Mouse (Mus musculus): ENCODE measurements around the gene Pip4k2a. TPM values are rescaled to one million over a fixed set of nuclear protein-coding genes. Genes with fewer than 3 reads are reported as not detected.

Gene Pip4k2a
- polyA plus RNA-seq, 2 experiments: 15.2 to 16.6 TPM

- WGBS (ENCODE audit: insufficient replicate concordance): 71% methylated on average over 2 of the region's 2 CpGs
- ATAC-seq (ENCODE audit: insufficient read depth) (no peak), DNase-seq (ENCODE audit: low read depth in 3 of 3, low spot score in 3 of 3) (no peak)
- H3K4me3 ChIP-seq (ENCODE audit: insufficient read depth in 1 of 2, low read depth in 2 of 2, low read length in 2 of 2): no peak overlapping the region
- no peak overlapping the region for H3K4me2 ChIP-seq (ENCODE audit: low read depth)
- no peaks in the 10 kb centered on the region for H3K4me1 ChIP-seq (replicated peaks; ENCODE audit: control insufficient read depth in 2 of 2, insufficient read depth in 2 of 2, low read length in 1 of 2)
- no peaks in the 10 kb centered on the region for H3K9me3 ChIP-seq (ENCODE audit: control insufficient read depth, low read length)
- no peak for TF ChIP-seq CTCF (IDR thresholded peaks at IDR 0.05; ENCODE audit: low read depth)
- TF ChIP-seq EP300 (IDR thresholded peaks at IDR 0.05; ENCODE audit: low read depth): no peak
- no peak overlapping the region for H3K9ac ChIP-seq (replicated peaks)
- H3K27me3 ChIP-seq (ENCODE audit: control insufficient read depth, insufficient read depth, low read length): peaks cover under 1% of the 10 kb centered on the region; the same call in 1 of the 2 replicates
- no peak overlapping the region for H3K27ac ChIP-seq
- H3K36me3 ChIP-seq (replicated peaks; ENCODE audit: control insufficient read depth, insufficient read depth, low read depth): no peaks in the 10 kb centered on the region
Measured at GRCm38 (mm10) chr2:18807961-18808360, 190.0 kb downstream of the Pip4k2a start.

GRCm38 (mm10) chr2:18801281-18801862 lies 196.6 kb downstream of the Pip4k2a start:
- TF ChIP-seq CTCF (IDR thresholded peaks at IDR 0.05; ENCODE audit: low read depth) (no peak), EP300 (IDR thresholded peaks at IDR 0.05; ENCODE audit: low read depth) (no peak)
- H3K27ac ChIP-seq: no peak overlapping the region
- no peak overlapping the region for H3K9ac ChIP-seq (replicated peaks)
- WGBS (ENCODE audit: insufficient replicate concordance): 4% methylated on average over 19 of the region's 19 CpGs
- peaks cover 52% of the 10 kb centered on the region for H3K27me3 ChIP-seq (ENCODE audit: control insufficient read depth, insufficient read depth, low read length)
- ATAC-seq (ENCODE audit: insufficient read depth): no peak
- no peak overlapping the region for H3K4me3 ChIP-seq (ENCODE audit: insufficient read depth in 1 of 2, low read depth in 2 of 2, low read length in 2 of 2)
- no peak for DNase-seq (ENCODE audit: low read depth in 3 of 3, low spot score in 3 of 3)
- no peaks in the 10 kb centered on the region for H3K4me1 ChIP-seq (replicated peaks; ENCODE audit: control insufficient read depth in 2 of 2, insufficient read depth in 2 of 2, low read length in 1 of 2)
- no peaks in the 10 kb centered on the region for H3K36me3 ChIP-seq (replicated peaks; ENCODE audit: control insufficient read depth, insufficient read depth, low read depth)
- no peak overlapping the region for H3K4me2 ChIP-seq (ENCODE audit: low read depth)
- H3K9me3 ChIP-seq (ENCODE audit: control insufficient read depth, low read length): no peaks in the 10 kb centered on the region

DNA sequence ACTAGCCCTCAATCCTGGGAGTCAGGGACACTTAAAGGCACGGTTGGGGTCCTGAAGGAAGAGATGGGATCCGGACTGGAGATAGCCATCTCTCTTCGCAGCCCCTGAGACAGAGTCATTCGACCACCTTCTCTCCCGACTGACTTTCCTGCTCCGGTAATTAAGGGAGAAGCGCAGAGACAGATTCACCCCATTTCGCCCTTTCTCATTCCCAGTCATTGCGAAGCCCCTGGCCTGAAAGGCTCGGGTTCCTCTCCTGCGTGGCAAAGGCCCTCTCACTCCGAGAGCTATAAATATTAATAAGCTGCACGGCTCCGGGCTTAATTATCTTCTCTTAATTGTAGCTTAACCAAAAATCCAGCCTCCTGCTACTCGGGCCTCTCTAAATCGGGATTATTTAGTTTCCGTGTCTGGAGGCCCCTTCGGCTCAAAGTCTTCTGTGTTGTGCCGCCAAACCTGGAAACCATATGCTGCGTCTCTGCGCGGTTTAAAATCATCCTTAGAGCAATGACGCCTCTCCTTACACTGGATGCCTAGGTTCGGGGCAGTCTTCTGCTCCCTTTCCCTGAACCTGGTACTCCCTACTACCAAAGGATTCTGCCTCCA lies 197.2 kb downstream of the Pip4k2a start:
- Histone ChIP-seq H3K4me3 (ENCODE audit: insufficient read depth in 1 of 2, low read depth in 2 of 2, low read length in 2 of 2) (no peak overlapping the region), H3K27ac (no peak overlapping the region), H3K9ac (replicated peaks) (no peak overlapping the region), H3K9me3 (ENCODE audit: control insufficient read depth, low read length) (no peaks in the 10 kb centered on the region), H3K4me2 (ENCODE audit: low read depth) (peak overlapping the region; percentile 0; the same call in 1 of the 2 replicates), H3K4me1 (replicated peaks; ENCODE audit: control insufficient read depth in 2 of 2, insufficient read depth in 2 of 2, low read length in 1 of 2) (no peaks in the 10 kb centered on the region), H3K36me3 (replicated peaks; ENCODE audit: control insufficient read depth, insufficient read depth, low read depth) (no peaks in the 10 kb centered on the region), H3K27me3 (ENCODE audit: control insufficient read depth, insufficient read depth, low read length) (peaks cover 52% of the 10 kb centered on the region)
- DNase-seq (ENCODE audit: low read depth in 3 of 3, low spot score in 3 of 3) (no peak), ATAC-seq (ENCODE audit: insufficient read depth) (no peak)
- 4% methylated on average over 24 of the region's 24 CpGs for WGBS (ENCODE audit: insufficient replicate concordance)
- TF ChIP-seq EP300 (IDR thresholded peaks at IDR 0.05; ENCODE audit: low read depth) (no peak), CTCF (IDR thresholded peaks at IDR 0.05; ENCODE audit: low read depth) (no peak)

DNA sequence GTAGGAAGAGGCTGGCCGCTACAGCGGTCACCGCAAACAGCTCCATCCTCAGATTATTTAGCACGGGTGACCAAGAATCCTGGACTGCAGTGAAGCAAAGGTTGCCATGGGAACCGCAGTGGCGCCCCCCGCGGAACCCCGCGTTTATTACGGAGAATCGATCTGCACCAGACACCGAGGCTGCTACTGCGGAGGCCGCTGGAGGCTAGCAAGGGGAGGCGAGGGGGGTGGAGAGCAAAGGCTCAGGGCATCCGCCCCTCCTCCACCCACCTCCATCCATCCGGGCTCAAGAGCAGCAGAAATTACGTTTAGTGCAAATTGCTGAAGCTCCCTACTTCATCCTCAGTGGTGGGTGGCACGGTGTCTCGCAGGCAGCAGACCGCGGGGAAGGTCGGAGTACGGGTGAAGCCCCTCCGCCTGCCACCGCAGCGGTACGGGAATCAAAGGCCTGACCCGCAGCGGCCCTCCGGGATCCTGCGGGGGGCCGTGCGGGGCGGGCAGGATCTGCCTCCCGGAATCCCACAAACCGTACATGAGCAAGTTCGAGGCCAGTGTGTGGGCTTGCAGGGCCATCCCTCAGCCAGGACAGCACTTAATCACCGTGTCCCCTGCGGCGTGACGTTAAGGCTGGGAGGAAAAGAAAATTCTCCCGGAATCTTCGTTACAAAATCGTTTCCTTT lies 197.8 kb downstream of the Pip4k2a start:
- Histone ChIP-seq H3K4me1 (replicated peaks; ENCODE audit: control insufficient read depth in 2 of 2, insufficient read depth in 2 of 2, low read length in 1 of 2) (no peaks in the 10 kb centered on the region), H3K27ac (no peak overlapping the region), H3K4me3 (ENCODE audit: insufficient read depth in 1 of 2, low read depth in 2 of 2, low read length in 2 of 2) (no peak overlapping the region), H3K9me3 (ENCODE audit: control insufficient read depth, low read length) (no peaks in the 10 kb centered on the region), H3K36me3 (replicated peaks; ENCODE audit: control insufficient read depth, insufficient read depth, low read depth) (no peaks in the 10 kb centered on the region), H3K27me3 (ENCODE audit: control insufficient read depth, insufficient read depth, low read length) (peaks cover 52% of the 10 kb centered on the region), H3K4me2 (ENCODE audit: low read depth) (peak overlapping the region; percentile 24), H3K9ac (replicated peaks) (no peak overlapping the region)
- DNase-seq (ENCODE audit: low read depth in 3 of 3, low spot score in 3 of 3): no peak
- 1% methylated on average over 46 of the region's 46 CpGs for WGBS (ENCODE audit: insufficient replicate concordance)
- TF ChIP-seq CTCF (IDR thresholded peaks at IDR 0.05; ENCODE audit: low read depth) (no peak), EP300 (IDR thresholded peaks at IDR 0.05; ENCODE audit: low read depth) (no peak)
- ATAC-seq (ENCODE audit: insufficient read depth): no peak

DNA sequence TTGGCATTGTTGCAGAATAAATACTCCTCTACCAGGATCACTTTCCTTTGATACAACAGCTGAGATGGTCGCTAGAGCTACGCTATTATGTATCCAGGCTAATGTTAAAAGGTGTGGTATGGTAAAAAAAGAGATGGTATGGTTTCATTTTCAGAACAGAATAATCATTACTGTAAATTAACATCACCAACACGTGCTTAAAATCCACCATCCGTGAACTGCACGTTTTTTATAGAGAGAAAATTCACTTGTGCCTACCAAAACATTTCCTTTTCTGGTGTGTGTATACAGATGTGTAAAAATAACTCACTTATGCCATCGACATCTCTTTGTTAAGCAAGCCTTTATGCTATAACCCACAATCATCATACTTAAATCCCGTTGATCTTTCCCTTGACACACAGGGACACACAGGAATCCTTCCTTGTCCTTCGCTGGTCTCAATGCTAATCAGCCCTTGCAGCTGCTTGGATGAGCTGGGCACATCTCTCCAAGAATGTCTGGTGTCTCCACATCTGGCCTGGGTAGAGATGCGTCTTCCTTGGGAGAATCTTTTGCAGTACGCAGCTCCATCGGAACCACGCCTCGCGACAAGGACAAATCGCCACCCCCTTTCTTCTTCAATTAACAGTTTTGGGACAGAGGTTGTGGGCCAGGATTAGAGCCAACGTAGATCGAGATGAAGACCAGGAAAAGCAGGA lies 198.5 kb downstream of the Pip4k2a start:
- Histone ChIP-seq H3K36me3 (replicated peaks; ENCODE audit: control insufficient read depth, insufficient read depth, low read depth) (no peaks in the 10 kb centered on the region), H3K4me3 (ENCODE audit: insufficient read depth in 1 of 2, low read depth in 2 of 2, low read length in 2 of 2) (no peak overlapping the region), H3K9me3 (ENCODE audit: control insufficient read depth, low read length) (no peaks in the 10 kb centered on the region), H3K27ac (no peak overlapping the region), H3K9ac (replicated peaks) (no peak overlapping the region), H3K4me1 (replicated peaks; ENCODE audit: control insufficient read depth in 2 of 2, insufficient read depth in 2 of 2, low read length in 1 of 2) (no peaks in the 10 kb centered on the region), H3K27me3 (ENCODE audit: control insufficient read depth, insufficient read depth, low read length) (peaks cover 52% of the 10 kb centered on the region), H3K4me2 (ENCODE audit: low read depth) (no peak overlapping the region)
- WGBS (ENCODE audit: insufficient replicate concordance): 12% methylated on average over 17 of the region's 17 CpGs
- TF ChIP-seq CTCF (IDR thresholded peaks at IDR 0.05; ENCODE audit: low read depth) (no peak), EP300 (IDR thresholded peaks at IDR 0.05; ENCODE audit: low read depth) (no peak)
- DNase-seq (ENCODE audit: low read depth in 3 of 3, low spot score in 3 of 3) (no peak), ATAC-seq (ENCODE audit: insufficient read depth) (no peak)

Measured in liver, embryonic 14.5 days (tissue).